Mouse (Mus musculus): Measurements from ENCODE around the gene Ext2. TPM values are rescaled to one million over a fixed set of nuclear protein-coding genes. Genes with fewer than 3 reads are reported as not detected.

Gene Ext2
- polyA plus RNA-seq, 1 experiment from 2014 or later, result 134 TPM

Other genes starting within 250 kb of the Ext2 start
- 0.04 and 0.05 TPM in 2 replicates for gene Alx4, start 180.2 kb downstream of the Ext2 start, polyA plus RNA-seq (2015; fragmentation: Nextera tagmentation; extraction: Ambion mirVana)
- gene Accs, start 27.4 kb upstream of the Ext2 start, polyA plus RNA-seq (2015; fragmentation: Nextera tagmentation; extraction: Ambion mirVana), result 7.4 and 9.2 TPM in 2 replicates
- gene Accsl, start 46.6 kb upstream of the Ext2 start, polyA plus RNA-seq (2015; fragmentation: Nextera tagmentation; extraction: Ambion mirVana), result 0.47 TPM in 1 of 2 replicates, not detected in the other
- 32.1 and 32.4 TPM in 2 replicates for gene Gm13889, start 134.6 kb upstream of the Ext2 start, polyA plus RNA-seq (2015; fragmentation: Nextera tagmentation; extraction: Ambion mirVana)
- not detected in 2 replicates for gene Gm27027, start 173.8 kb upstream of the Ext2 start, polyA plus RNA-seq (2015; fragmentation: Nextera tagmentation; extraction: Ambion mirVana)
- 68.4 and 73.0 TPM in 2 replicates for gene Alkbh3, start 188.2 kb upstream of the Ext2 start, polyA plus RNA-seq (2015; fragmentation: Nextera tagmentation; extraction: Ambion mirVana)

All from lung, embryonic 15.5 days (tissue).